In the genomic region with DNA sequence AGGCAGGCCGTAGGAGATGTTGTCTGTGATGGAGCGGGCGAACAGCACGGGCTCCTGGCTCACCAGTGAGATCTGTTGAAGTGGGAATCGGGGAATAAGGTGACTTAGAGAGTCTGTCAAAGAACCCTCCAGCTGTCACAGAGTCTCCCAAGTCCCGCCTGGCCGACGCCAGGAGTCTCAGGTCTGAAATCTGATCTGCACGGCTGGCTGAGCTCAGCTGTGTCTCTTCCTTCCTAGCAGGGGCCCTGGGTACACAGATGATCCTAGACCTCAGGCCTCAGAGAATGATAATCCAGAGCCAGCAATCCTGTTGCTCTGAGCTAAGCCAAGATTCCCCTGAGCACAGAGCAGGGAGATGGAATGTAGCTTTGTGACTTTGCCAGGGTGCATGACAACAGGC, we compare ENCODE assay signal across 8 mouse cellular contexts. TPM values are rescaled to one million over a fixed set of nuclear protein-coding genes. Genes with fewer than 3 reads are reported as not detected.
DNase-seq lines count a peak whose midpoint lies in the region; ATAC-seq and TF ChIP-seq lines count a peak whose summit lies in the region.

No protein-coding gene starts in this region.

- 52% methylated on average over 9 of the region's 9 CpGs for WGBS in heart, embryonic 15.5 days
- WGBS in liver, postnatal 0 days (ENCODE audit: insufficient replicate concordance): 60% methylated on average over 9 of the region's 9 CpGs
- WGBS in liver, embryonic 11.5 days: 58% methylated on average over 9 of the region's 9 CpGs
- WGBS in embryonic facial prominence, embryonic 12.5 days: 30% methylated on average over 9 of the region's 9 CpGs
- WGBS in lung, postnatal 0 days: 55% methylated on average over 9 of the region's 9 CpGs

- no peak overlapping the region for H3K4me3 ChIP-seq in heart, embryonic 15.5 days
- H3K4me3 ChIP-seq in liver, postnatal 0 days (ENCODE audit: low read depth, low read length): no peak overlapping the region
- H3K4me3 ChIP-seq in liver, embryonic 11.5 days (ENCODE audit: low read depth, low read length): no peak overlapping the region
- no peak overlapping the region for H3K4me3 ChIP-seq in embryonic facial prominence, embryonic 12.5 days
- no peak overlapping the region for H3K4me3 ChIP-seq in lung, postnatal 0 days (ENCODE audit: low read depth, low read length)

- TF ChIP-seq CTCF in liver, postnatal 0 days (IDR thresholded peaks at IDR 0.05; ENCODE audit: low read depth): no peak
- TF ChIP-seq CTCF in lung, postnatal 0 days (IDR thresholded peaks at IDR 0.05): no peak

- no peaks in the 10 kb centered on the region for H3K36me3 ChIP-seq in heart, embryonic 15.5 days
- no peaks in the 10 kb centered on the region for H3K36me3 ChIP-seq in liver, postnatal 0 days (replicated peaks; ENCODE audit: insufficient read depth, low read length)
- H3K36me3 ChIP-seq in liver, embryonic 11.5 days (ENCODE audit: control insufficient read depth, insufficient read depth, low read length): no peaks in the 10 kb centered on the region
- H3K36me3 ChIP-seq in embryonic facial prominence, embryonic 12.5 days: no peaks in the 10 kb centered on the region
- H3K36me3 ChIP-seq in lung, postnatal 0 days (ENCODE audit: insufficient read depth, low read length): no peaks in the 10 kb centered on the region

- H3K27me3 ChIP-seq in heart, embryonic 15.5 days: no peaks in the 10 kb centered on the region
- no peaks in the 10 kb centered on the region for H3K27me3 ChIP-seq in liver, postnatal 0 days (ENCODE audit: insufficient read depth, low read length)
- H3K27me3 ChIP-seq in liver, embryonic 11.5 days (replicated peaks; ENCODE audit: control insufficient read depth, insufficient read depth, low read length): no peaks in the 10 kb centered on the region
- no peaks in the 10 kb centered on the region for H3K27me3 ChIP-seq in embryonic facial prominence, embryonic 12.5 days
- H3K27me3 ChIP-seq in lung, postnatal 0 days (replicated peaks; ENCODE audit: insufficient read depth, low read length): no peaks in the 10 kb centered on the region

- no peak for ATAC-seq in heart, embryonic 15.5 days (replicated peaks; ENCODE audit: insufficient number of reproducible peaks, insufficient read depth, low FRiP score, low read depth)
- no peak for ATAC-seq in liver, postnatal 0 days
- no peak for ATAC-seq in liver, embryonic 11.5 days (replicated peaks; ENCODE audit: low FRiP score)
- peak; percentile 16; the same call in 1 of the 2 replicates for ATAC-seq in embryonic facial prominence, embryonic 12.5 days (ENCODE audit: insufficient number of reproducible peaks, insufficient read depth, low FRiP score, low TSS enrichment)
- ATAC-seq in lung, postnatal 0 days: no peak

- TF ChIP-seq EP300 in liver, postnatal 0 days (IDR thresholded peaks at IDR 0.05; ENCODE audit: low read depth): no peak
- no peak for TF ChIP-seq EP300 in lung, postnatal 0 days (IDR thresholded peaks at IDR 0.05)

- no peak overlapping the region for H3K9ac ChIP-seq in heart, embryonic 15.5 days
- 0 out of 2 replicates have a peak overlapping the region, but pooled peaks have one; percentile 3 for H3K9ac ChIP-seq in liver, postnatal 0 days (replicated peaks)
- H3K9ac ChIP-seq in liver, embryonic 11.5 days (ENCODE audit: low read depth, low read length): no peak overlapping the region
- no peak overlapping the region for H3K9ac ChIP-seq in embryonic facial prominence, embryonic 12.5 days
- no peak overlapping the region for H3K9ac ChIP-seq in lung, postnatal 0 days (replicated peaks; ENCODE audit: low read depth)

- no peak for DNase-seq in heart, adult 11 months
- no peak for DNase-seq in liver, postnatal 0 days
- no peak for DNase-seq in liver, embryonic 11.5 days (ENCODE audit: low spot score)
- peak; percentile 28 for DNase-seq in retina, embryonic 14.5 days (ENCODE audit: low spot score)
- no peak for DNase-seq in lung, postnatal 0 days (ENCODE audit: low spot score)
- no peak for DNase-seq in adrenal gland, adult 18-20 months (ENCODE audit: low spot score in 2 of 2)

- H3K4me2 ChIP-seq in heart, embryonic 15.5 days: no peak overlapping the region
- H3K4me2 ChIP-seq in liver, postnatal 0 days (ENCODE audit: low read depth, low read length): no peak overlapping the region
- no peak overlapping the region for H3K4me2 ChIP-seq in liver, embryonic 11.5 days
- no peak overlapping the region for H3K4me2 ChIP-seq in embryonic facial prominence, embryonic 12.5 days (replicated peaks)
- H3K4me2 ChIP-seq in lung, postnatal 0 days (replicated peaks; ENCODE audit: low read depth, low read length): no peak overlapping the region

- peaks cover 19% of the 10 kb centered on the region for H3K4me1 ChIP-seq in heart, embryonic 15.5 days (replicated peaks)
- H3K4me1 ChIP-seq in liver, postnatal 0 days (ENCODE audit: insufficient read depth): peaks cover 26% of the 10 kb centered on the region
- peaks cover 41% of the 10 kb centered on the region for H3K4me1 ChIP-seq in liver, embryonic 11.5 days (replicated peaks; ENCODE audit: control insufficient read depth, insufficient read depth, low read length)
- peaks cover 24% of the 10 kb centered on the region; the same call in 1 of the 2 replicates for H3K4me1 ChIP-seq in embryonic facial prominence, embryonic 12.5 days
- no peaks in the 10 kb centered on the region for H3K4me1 ChIP-seq in lung, postnatal 0 days (ENCODE audit: insufficient read depth, low read depth, low read length)

- H3K27ac ChIP-seq in heart, embryonic 15.5 days: 0 out of 2 replicates have a peak overlapping the region, but pooled peaks have one; percentile 21
- H3K27ac ChIP-seq in liver, postnatal 0 days (ENCODE audit: low read depth): no peak overlapping the region
- no peak overlapping the region for H3K27ac ChIP-seq in liver, embryonic 11.5 days (ENCODE audit: low read depth, low read length)
- no peak overlapping the region for H3K27ac ChIP-seq in embryonic facial prominence, embryonic 12.5 days
- no peak overlapping the region for H3K27ac ChIP-seq in lung, postnatal 0 days (ENCODE audit: low read length)

- no peaks in the 10 kb centered on the region for H3K9me3 ChIP-seq in heart, embryonic 15.5 days (replicated peaks)
- H3K9me3 ChIP-seq in liver, postnatal 0 days (ENCODE audit: low read length): no peaks in the 10 kb centered on the region
- no peaks in the 10 kb centered on the region for H3K9me3 ChIP-seq in liver, embryonic 11.5 days (ENCODE audit: control insufficient read depth, low read length)
- H3K9me3 ChIP-seq in embryonic facial prominence, embryonic 12.5 days: no peaks in the 10 kb centered on the region
- no peaks in the 10 kb centered on the region for H3K9me3 ChIP-seq in lung, postnatal 0 days (ENCODE audit: low read length)

RNA-seq across cellular contexts. Expression of gene Abcb9, which starts 21.9 kb away (rescaled TPM):
- 1.7 and 4.9 TPM in 2 replicates for polyA plus RNA-seq in heart, embryonic 15.5 days (2015; fragmentation: Nextera tagmentation; extraction: Ambion mirVana)
- polyA plus RNA-seq in liver, postnatal 0 days (2015; fragmentation: Nextera tagmentation; extraction: Ambion mirVana): 3.7 and 3.8 TPM in 2 replicates
- 4.1 and 4.8 TPM in 2 replicates for polyA plus RNA-seq in liver, embryonic 11.5 days (2014; fragmentation: Nextera tagmentation; extraction: Ambion mirVana)
- 1.3 and 1.9 TPM in 2 replicates for polyA plus RNA-seq in embryonic facial prominence, embryonic 12.5 days (2016; fragmentation: Nextera tagmentation; extraction: Ambion mirVana)
- polyA plus RNA-seq in lung, postnatal 0 days (2015; fragmentation: Nextera tagmentation; extraction: Ambion mirVana): 2.6 and 3.1 TPM in 2 replicates
- 10 to 100 TPM; 10.6 to 15.2 TPM for total RNA-seq in adrenal gland, adult 18-20 months (2021)

RNA-seq across cellular contexts. Expression of gene Ogfod2, which starts 38.4 kb away (rescaled TPM):
- 18.2 and 22.3 TPM in 2 replicates for polyA plus RNA-seq in heart, embryonic 15.5 days (2015; fragmentation: Nextera tagmentation; extraction: Ambion mirVana)
- polyA plus RNA-seq in liver, postnatal 0 days (2015; fragmentation: Nextera tagmentation; extraction: Ambion mirVana): 14.9 and 16.8 TPM in 2 replicates
- 23.3 and 29.0 TPM in 2 replicates for polyA plus RNA-seq in liver, embryonic 11.5 days (2014; fragmentation: Nextera tagmentation; extraction: Ambion mirVana)
- 19.2 and 21.0 TPM in 2 replicates for polyA plus RNA-seq in embryonic facial prominence, embryonic 12.5 days (2016; fragmentation: Nextera tagmentation; extraction: Ambion mirVana)
- 27.4 and 29.4 TPM in 2 replicates for polyA plus RNA-seq in lung, postnatal 0 days (2015; fragmentation: Nextera tagmentation; extraction: Ambion mirVana)
- 10 to 100 TPM; 42.3 to 47.0 TPM for total RNA-seq in adrenal gland, adult 18-20 months (2021)

RNA-seq across cellular contexts. Expression of gene Vps37b, which starts 41.6 kb away (rescaled TPM):
- 49.9 and 56.0 TPM in 2 replicates for polyA plus RNA-seq in heart, embryonic 15.5 days (2015; fragmentation: Nextera tagmentation; extraction: Ambion mirVana)
- 16.4 and 17.6 TPM in 2 replicates for polyA plus RNA-seq in liver, postnatal 0 days (2015; fragmentation: Nextera tagmentation; extraction: Ambion mirVana)
- polyA plus RNA-seq in liver, embryonic 11.5 days (2014; fragmentation: Nextera tagmentation; extraction: Ambion mirVana): 31.3 TPM in 2 replicates
- 42.5 and 42.8 TPM in 2 replicates for polyA plus RNA-seq in embryonic facial prominence, embryonic 12.5 days (2016; fragmentation: Nextera tagmentation; extraction: Ambion mirVana)
- 28.5 and 31.0 TPM in 2 replicates for polyA plus RNA-seq in lung, postnatal 0 days (2015; fragmentation: Nextera tagmentation; extraction: Ambion mirVana)
- total RNA-seq in adrenal gland, adult 18-20 months (2021): 100 to 1,000 TPM in 1 of 2 experiments, 10 to 100 TPM in 1; 97.2 to 127 TPM

RNA-seq across cellular contexts. Expression of gene Arl6ip4, which starts 42.2 kb away (rescaled TPM):
- polyA plus RNA-seq in heart, embryonic 15.5 days (2015; fragmentation: Nextera tagmentation; extraction: Ambion mirVana): 67.6 and 75.3 TPM in 2 replicates
- polyA plus RNA-seq in liver, postnatal 0 days (2015; fragmentation: Nextera tagmentation; extraction: Ambion mirVana): 53.9 and 54.3 TPM in 2 replicates
- 122 and 138 TPM in 2 replicates for polyA plus RNA-seq in liver, embryonic 11.5 days (2014; fragmentation: Nextera tagmentation; extraction: Ambion mirVana)
- 113 and 122 TPM in 2 replicates for polyA plus RNA-seq in embryonic facial prominence, embryonic 12.5 days (2016; fragmentation: Nextera tagmentation; extraction: Ambion mirVana)
- 92.2 and 99.7 TPM in 2 replicates for polyA plus RNA-seq in lung, postnatal 0 days (2015; fragmentation: Nextera tagmentation; extraction: Ambion mirVana)
- 10 to 100 TPM; 51.3 to 56.8 TPM for total RNA-seq in adrenal gland, adult 18-20 months (2021)
